Mouse (Mus musculus): ENCODE results near the gene Auts2.

DNA sequence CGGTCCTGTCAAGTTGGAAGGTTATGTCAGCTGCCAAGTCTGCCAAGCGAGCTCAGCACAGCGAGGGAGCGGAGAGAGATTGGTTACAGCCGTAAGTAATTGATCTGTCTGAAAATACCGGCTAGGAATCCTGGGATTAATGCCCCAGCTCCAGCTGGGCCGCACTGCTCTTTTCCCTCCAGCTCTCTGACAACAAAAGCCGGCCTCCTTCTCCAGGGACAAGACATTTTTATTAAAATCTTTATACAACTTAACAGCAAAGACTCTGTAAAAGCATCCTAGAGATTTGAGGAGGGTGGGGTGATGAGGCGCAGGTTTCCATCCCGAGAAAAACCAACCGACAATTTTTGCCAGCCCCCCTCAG, 468.8 kb downstream of the Auts2 start:
- no peak for TF ChIP-seq CTCF (IDR thresholded peaks at IDR 0.05; ENCODE audit: low read depth)
- no peak for TF ChIP-seq EP300 (IDR thresholded peaks at IDR 0.05; ENCODE audit: low read depth)
